Mouse (Mus musculus): ENCODE results near the gene Astl.

GRCm38 (mm10) chr2:127377942-127378610 is 39.6 kb downstream of the Astl start:
- TF ChIP-seq POLR2A (IDR thresholded peaks at IDR 0.05; ENCODE audit: low read depth, low read length) (no peak), CTCF (IDR thresholded peaks at IDR 0.05; ENCODE audit: extremely low read depth, insufficient read depth, insufficient read length, insufficient replicate concordance) (no peak)
